ENCODE assay signal across 16 mouse cellular contexts in genomic region chr1:84890005-84890393, GRCm38 (mm10). TPM values are rescaled to one million over a fixed set of nuclear protein-coding genes. Genes with fewer than 3 reads are reported as not detected.
DNase-seq lines count a peak whose midpoint lies in the region; ATAC-seq and TF ChIP-seq lines count a peak whose summit lies in the region.
"Had no signal": no experiment of that assay in that cellular context is flagged by ENCODE, and none has a peak within 500 bp of the region (broad histone marks: within the 10 kb centered on the region; RNA-seq: fewer than 3 reads in every experiment).

No protein-coding gene starts in this region.

- H3K4me3 ChIP-seq in embryonic facial prominence, embryonic 10.5 days = no peak overlapping the region
- no peak overlapping the region for H3K4me3 ChIP-seq in hindbrain, embryonic 12.5 days
- H3K4me3 ChIP-seq in midbrain, embryonic 15.5 days = no peak overlapping the region
- no peak overlapping the region for H3K4me3 ChIP-seq in gastrocnemius, adult 2 months
- H3K4me3 ChIP-seq in lung, postnatal 0 days (ENCODE audit: low read depth, low read length) = no peak overlapping the region
- H3K4me3 ChIP-seq: heart, adult 2 months; layer of hippocampus, adult 2 months; liver, embryonic 13.5 days had no signal

- peak; percentile 85 for DNase-seq in ES-CJ7 (ENCODE audit: low read depth, low spot score)
- peak; percentile 37 for DNase-seq in embryonic facial prominence, embryonic 10.5 days (ENCODE audit: low spot score)
- no peak for DNase-seq in lung, postnatal 36 days
- DNase-seq in gastrocnemius, postnatal 14 days = no peak
- no peak for DNase-seq in gastrocnemius, adult 2 months
- DNase-seq in lung, postnatal 0 days (ENCODE audit: low spot score) = no peak
- DNase-seq: heart, adult 2 months; kidney, adult 8-10 months; liver, embryonic 13.5 days; lung, postnatal 4 days had no signal

- ATAC-seq in hindbrain, embryonic 12.5 days (ENCODE audit: low FRiP score) = peak; percentile 88
- ATAC-seq in midbrain, embryonic 15.5 days (replicated peaks) = peak; percentile 91
- no peak for ATAC-seq in lung, postnatal 0 days
- ATAC-seq: CD4-positive, CD25-positive, alpha-beta regulatory T cell, adult 4 months had no signal

- H3K4me2 ChIP-seq in hindbrain, embryonic 12.5 days (replicated peaks) = peak overlapping the region; percentile 7
- peak overlapping the region; percentile 37 for H3K4me2 ChIP-seq in midbrain, embryonic 15.5 days
- no peak overlapping the region for H3K4me2 ChIP-seq in lung, postnatal 0 days (replicated peaks; ENCODE audit: low read depth, low read length)
- H3K4me2 ChIP-seq: liver, embryonic 13.5 days had no signal

- H3K27ac ChIP-seq in embryonic facial prominence, embryonic 10.5 days (replicated peaks) = peak overlapping the region; percentile 35; the same call in 1 of the 2 replicates
- H3K27ac ChIP-seq in hindbrain, embryonic 12.5 days = peak overlapping the region; percentile 81
- H3K27ac ChIP-seq in midbrain, embryonic 15.5 days = peak overlapping the region; percentile 84
- no peak overlapping the region for H3K27ac ChIP-seq in gastrocnemius, adult 2 months
- no peak overlapping the region for H3K27ac ChIP-seq in lung, postnatal 0 days (ENCODE audit: low read length)
- H3K27ac ChIP-seq: heart, adult 2 months; layer of hippocampus, adult 2 months; liver, embryonic 13.5 days; stomach, postnatal 0 days had no signal

- H3K4me1 ChIP-seq in embryonic facial prominence, embryonic 10.5 days = peaks cover 6% of the 10 kb centered on the region
- 0 out of 2 replicates have a peak, but pooled peaks cover 11% of the 10 kb centered on the region for H3K4me1 ChIP-seq in hindbrain, embryonic 12.5 days
- peaks cover 14% of the 10 kb centered on the region for H3K4me1 ChIP-seq in midbrain, embryonic 15.5 days
- no peaks in the 10 kb centered on the region for H3K4me1 ChIP-seq in lung, postnatal 0 days (ENCODE audit: insufficient read depth, low read depth, low read length)
- H3K4me1 ChIP-seq: liver, embryonic 13.5 days had no signal

- H3K9ac ChIP-seq in hindbrain, embryonic 12.5 days = no peak overlapping the region
- H3K9ac ChIP-seq in midbrain, embryonic 15.5 days = no peak overlapping the region; the same call in 1 of the 2 replicates
- H3K9ac ChIP-seq in lung, postnatal 0 days (replicated peaks; ENCODE audit: low read depth) = no peak overlapping the region
- H3K9ac ChIP-seq: liver, embryonic 13.5 days had no signal

- H3K27me3 ChIP-seq in embryonic facial prominence, embryonic 10.5 days (replicated peaks; ENCODE audit: low read depth, poor library complexity, severe bottlenecking) = no peaks in the 10 kb centered on the region
- no peaks in the 10 kb centered on the region for H3K27me3 ChIP-seq in hindbrain, embryonic 12.5 days
- H3K27me3 ChIP-seq in midbrain, embryonic 15.5 days (replicated peaks) = no peaks in the 10 kb centered on the region
- no peaks in the 10 kb centered on the region for H3K27me3 ChIP-seq in lung, postnatal 0 days (replicated peaks; ENCODE audit: insufficient read depth, low read length)
- H3K27me3 ChIP-seq: liver, embryonic 13.5 days had no signal

- intact Hi-C loops in gastrocnemius, postnatal 14 days (cut with DNase I; ENCODE audit: low total_unique reads) = no loop called here
- intact Hi-C loops in gastrocnemius, adult 2 months (cut with DNase I) = no loop called here

- no peaks in the 10 kb centered on the region for H3K9me3 ChIP-seq in embryonic facial prominence, embryonic 10.5 days
- H3K9me3 ChIP-seq in hindbrain, embryonic 12.5 days (replicated peaks) = no peaks in the 10 kb centered on the region; the same call in 1 of the 2 replicates
- no peaks in the 10 kb centered on the region for H3K9me3 ChIP-seq in midbrain, embryonic 15.5 days
- no peaks in the 10 kb centered on the region for H3K9me3 ChIP-seq in lung, postnatal 0 days (ENCODE audit: low read length)
- H3K9me3 ChIP-seq: liver, embryonic 13.5 days had no signal

- no peak for TF ChIP-seq CTCF in gastrocnemius, adult 2 months (IDR thresholded peaks at IDR 0.05)
- no peak for TF ChIP-seq CTCF in lung, postnatal 0 days (IDR thresholded peaks at IDR 0.05)

- no peak for TF ChIP-seq EP300 in lung, postnatal 0 days (IDR thresholded peaks at IDR 0.05)

- no peaks in the 10 kb centered on the region for H3K36me3 ChIP-seq in embryonic facial prominence, embryonic 10.5 days (replicated peaks)
- no peaks in the 10 kb centered on the region for H3K36me3 ChIP-seq in hindbrain, embryonic 12.5 days
- H3K36me3 ChIP-seq in midbrain, embryonic 15.5 days (replicated peaks) = no peaks in the 10 kb centered on the region
- no peaks in the 10 kb centered on the region for H3K36me3 ChIP-seq in lung, postnatal 0 days (ENCODE audit: insufficient read depth, low read length)
- H3K36me3 ChIP-seq: liver, embryonic 13.5 days had no signal

- WGBS in embryonic facial prominence, embryonic 10.5 days = 17% methylated on average over 7 of the region's 7 CpGs
- WGBS in hindbrain, embryonic 12.5 days = 7% methylated on average over 7 of the region's 7 CpGs
- 7% methylated on average over 7 of the region's 7 CpGs for WGBS in midbrain, embryonic 15.5 days
- WGBS in lung, postnatal 0 days = 51% methylated on average over 7 of the region's 7 CpGs

RNA-seq across cellular contexts. Expression of gene Slc16a14, which starts 44.9 kb away (rescaled TPM):
- polyA plus RNA-seq in embryonic facial prominence, embryonic 10.5 days (2016; fragmentation: Nextera tagmentation; extraction: Ambion mirVana) = 0.20 and 0.50 TPM in 2 replicates
- 8.3 and 9.0 TPM in 2 replicates for polyA plus RNA-seq in hindbrain, embryonic 12.5 days (2016; fragmentation: Nextera tagmentation; extraction: Ambion mirVana)
- 21.5 and 25.1 TPM in 2 replicates for polyA plus RNA-seq in midbrain, embryonic 15.5 days (2015; fragmentation: Nextera tagmentation; extraction: Ambion mirVana)
- under 1 TPM; 0.27 to 0.38 TPM for total RNA-seq in gastrocnemius, postnatal 14 days (2021)
- total RNA-seq in gastrocnemius, adult 2 months (2021) = under 1 TPM in 1 of 2 experiments, not detected in 1; 0.20 TPM
- polyA plus RNA-seq in lung, postnatal 0 days (2015; fragmentation: Nextera tagmentation; extraction: Ambion mirVana) = 0.04 TPM in 1 of 2 replicates, not detected in the other
- polyA plus RNA-seq: CD4-positive, CD25-positive, alpha-beta regulatory T cell, adult 4 months had no signal

RNA-seq across cellular contexts. Expression of gene Trip12, which starts 49.7 kb away (rescaled TPM):
- 79.3 and 86.5 TPM in 2 replicates for polyA plus RNA-seq in embryonic facial prominence, embryonic 10.5 days (2016; fragmentation: Nextera tagmentation; extraction: Ambion mirVana)
- polyA plus RNA-seq in hindbrain, embryonic 12.5 days (2016; fragmentation: Nextera tagmentation; extraction: Ambion mirVana) = 109 and 118 TPM in 2 replicates
- 53.1 and 53.2 TPM in 2 replicates for polyA plus RNA-seq in midbrain, embryonic 15.5 days (2015; fragmentation: Nextera tagmentation; extraction: Ambion mirVana)
- 100 to 1,000 TPM; 171 to 173 TPM for total RNA-seq in gastrocnemius, postnatal 14 days (2021)
- 100 to 1,000 TPM; 194 to 206 TPM for total RNA-seq in gastrocnemius, adult 2 months (2021)
- 26.6 and 31.2 TPM in 2 replicates for polyA plus RNA-seq in lung, postnatal 0 days (2015; fragmentation: Nextera tagmentation; extraction: Ambion mirVana)

RNA-seq across cellular contexts. Expression of gene Fbxo36, which starts 50.4 kb away (rescaled TPM):
- 9.3 and 9.5 TPM in 2 replicates for polyA plus RNA-seq in embryonic facial prominence, embryonic 10.5 days (2016; fragmentation: Nextera tagmentation; extraction: Ambion mirVana)
- 8.6 and 10.8 TPM in 2 replicates for polyA plus RNA-seq in hindbrain, embryonic 12.5 days (2016; fragmentation: Nextera tagmentation; extraction: Ambion mirVana)
- 5.1 and 6.0 TPM in 2 replicates for polyA plus RNA-seq in midbrain, embryonic 15.5 days (2015; fragmentation: Nextera tagmentation; extraction: Ambion mirVana)
- total RNA-seq in gastrocnemius, postnatal 14 days (2021) = 1 to 10 TPM; 1.5 to 1.8 TPM
- total RNA-seq in gastrocnemius, adult 2 months (2021) = 1 to 10 TPM; 1.9 to 4.1 TPM
- polyA plus RNA-seq in lung, postnatal 0 days (2015; fragmentation: Nextera tagmentation; extraction: Ambion mirVana) = 23.6 and 24.1 TPM in 2 replicates
- total RNA-seq: neutrophil, adult 5-6 weeks had no signal

Comparison
In these comparisons a context has a peak if more than half of its experiments do, and no peak if none do; other contexts are left out.
1. DNase-seq: peak in ES-CJ7 (single experiment) and embryonic facial prominence, embryonic 10.5 days (single experiment); none in lung, postnatal 36 days (single experiment), gastrocnemius, postnatal 14 days (single experiment), gastrocnemius, adult 2 months (single experiment) and lung, postnatal 0 days (single experiment).
2. H3K27ac ChIP-seq: peak in embryonic facial prominence, embryonic 10.5 days (single experiment), hindbrain, embryonic 12.5 days (single experiment) and midbrain, embryonic 15.5 days (single experiment); none in gastrocnemius, adult 2 months (single experiment) and lung, postnatal 0 days (single experiment).